Mouse (Mus musculus) layer of hippocampus, postnatal 14 days (tissue): ENCODE results near the gene 4930522L14Rik. TPM values are rescaled to one million over a fixed set of nuclear protein-coding genes. Genes with fewer than 3 reads are reported as not detected.
"Not testable (repeated sequence)": the region's sequence is repeated elsewhere in the genome, so short reads cannot be mapped to it uniquely, and the experiment has no call there.

Experiments
- DNase-seq, 2 experiments: peaks; one replicate each; pipeline ENCODE4 v3.0.0; 2021 to 2022; ENCODE audit warnings: low spot score in 2 of 2, mixed read lengths in 1 of 2
- long read RNA-seq, 2 experiments: library from polyadenylated mRNA; stranded (forward); transcript quantifications; one replicate each; pipeline ENCODE4 v2.0.0; 2021
- total RNA-seq, 2 experiments: library from RNA; stranded (reverse); gene quantifications; 2 replicates each; pipeline ENCODE4 v1.2.3; 2021

4930522L14Rik gene
- total RNA-seq = 1 to 10 TPM; 3.3 to 4.5 TPM
- long read RNA-seq, experiment 1, partial matches to known transcripts = 0 of 2 reads
- long read RNA-seq, experiment 1, other reads (novel, unspliced or antisense) = 1 of 2 reads
- long read RNA-seq, experiment 2, partial matches to known transcripts = 0 of 2 reads
- long read RNA-seq, experiment 2, other reads (novel, unspliced or antisense) = 1 of 2 reads

DNA sequence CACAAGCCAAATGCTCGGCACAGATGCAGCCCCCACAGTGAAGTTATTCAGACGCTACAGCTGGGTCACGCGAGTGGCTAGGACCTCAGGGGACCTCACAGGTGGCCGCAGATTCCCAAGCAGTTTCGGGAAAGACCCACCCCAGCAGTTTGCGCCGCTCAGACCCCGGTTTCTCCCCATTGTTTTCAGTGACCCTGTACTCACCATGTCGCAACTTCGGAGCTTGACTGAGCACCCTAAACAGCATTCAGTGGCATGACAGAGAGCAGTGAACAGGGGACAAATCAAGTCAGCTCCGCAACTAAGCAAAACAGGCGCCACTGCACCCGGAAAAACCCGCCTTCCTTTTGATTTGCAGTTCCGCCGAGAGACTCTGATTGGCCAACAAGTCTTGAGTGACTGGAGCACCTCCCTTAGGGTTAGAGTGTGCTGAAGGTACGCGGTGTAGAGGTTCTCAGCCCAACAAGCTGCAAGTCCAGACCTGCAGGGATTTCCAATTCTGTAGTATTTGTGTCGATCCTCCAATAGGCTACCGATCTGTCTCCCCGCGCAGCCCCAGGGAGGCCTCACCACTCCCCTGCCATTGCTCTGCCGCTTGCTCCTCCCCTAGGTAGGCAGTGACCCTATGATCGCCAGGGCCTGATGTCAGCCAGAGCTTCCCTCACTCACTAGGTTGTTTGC lies at the start of gene 4930522L14Rik:
Gene 4930522L14Rik (minus strand): TSS at position 496 of the 681 bp plus-strand sequence.
- peak; percentile 54 to 75 for DNase-seq

DNA sequence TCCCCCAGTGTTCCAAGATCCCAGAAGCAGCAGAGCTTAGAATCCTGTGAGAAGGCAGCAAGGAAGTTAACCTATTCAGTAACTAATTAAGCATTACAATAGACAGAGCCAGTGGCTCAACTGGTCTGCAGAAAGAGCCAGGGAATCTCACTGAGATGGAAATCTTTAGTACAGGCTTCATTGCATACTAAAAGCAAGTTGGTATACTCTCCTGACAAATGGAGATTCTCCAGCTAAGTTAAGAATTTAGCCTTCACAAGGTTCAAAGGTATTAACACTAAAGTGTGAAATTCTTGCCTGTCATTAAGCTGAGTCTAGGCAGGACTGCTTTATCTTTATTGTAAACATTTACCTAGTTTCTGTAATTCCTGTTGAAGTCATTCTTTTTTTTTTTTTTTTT lies 49.8 kb upstream of the 4930522L14Rik start:
- DNase-seq = not testable (repeated sequence)

DNA sequence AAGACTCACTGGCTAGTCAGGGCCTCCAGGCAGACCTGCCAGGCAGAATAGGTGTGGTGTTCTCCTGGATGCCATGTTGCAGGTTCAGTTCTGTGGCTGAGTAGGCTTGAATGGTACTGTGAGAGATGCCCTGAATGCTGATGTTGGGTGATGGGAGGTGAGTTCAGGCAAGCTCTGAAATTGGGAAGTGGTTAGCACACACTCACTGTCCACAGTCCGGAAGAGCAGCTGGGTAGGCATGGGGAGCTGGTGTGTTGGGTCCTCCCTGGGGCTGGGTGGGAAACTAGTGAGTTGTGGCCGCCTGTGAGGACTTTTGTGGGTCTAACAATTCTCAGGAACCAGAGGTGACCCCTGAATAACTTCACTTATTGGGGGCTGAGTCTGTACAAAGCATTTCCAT lies 48.3 kb upstream of the 4930522L14Rik start:
- not testable (repeated sequence) for DNase-seq

DNA sequence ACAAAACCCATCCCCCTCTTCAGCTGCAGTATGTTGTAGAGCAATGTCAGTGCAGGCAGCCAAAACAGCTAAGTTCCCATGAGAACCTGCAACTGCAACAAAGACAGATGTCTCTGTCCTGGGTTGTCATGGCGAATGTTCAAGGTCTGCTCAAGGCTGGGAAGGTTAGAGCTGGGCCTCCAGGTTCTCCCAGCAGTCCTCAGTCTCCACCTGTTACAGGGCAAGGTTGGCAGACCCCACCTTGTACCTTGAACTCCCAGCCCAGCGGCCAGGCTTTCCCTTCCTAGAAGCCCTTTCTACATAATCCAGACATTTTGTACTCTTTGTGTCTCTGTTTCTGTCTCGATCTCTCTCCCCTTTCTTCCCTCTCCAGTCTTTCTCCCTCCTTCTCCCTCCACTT lies 45.3 kb upstream of the 4930522L14Rik start:
- not testable (repeated sequence) for DNase-seq

DNA sequence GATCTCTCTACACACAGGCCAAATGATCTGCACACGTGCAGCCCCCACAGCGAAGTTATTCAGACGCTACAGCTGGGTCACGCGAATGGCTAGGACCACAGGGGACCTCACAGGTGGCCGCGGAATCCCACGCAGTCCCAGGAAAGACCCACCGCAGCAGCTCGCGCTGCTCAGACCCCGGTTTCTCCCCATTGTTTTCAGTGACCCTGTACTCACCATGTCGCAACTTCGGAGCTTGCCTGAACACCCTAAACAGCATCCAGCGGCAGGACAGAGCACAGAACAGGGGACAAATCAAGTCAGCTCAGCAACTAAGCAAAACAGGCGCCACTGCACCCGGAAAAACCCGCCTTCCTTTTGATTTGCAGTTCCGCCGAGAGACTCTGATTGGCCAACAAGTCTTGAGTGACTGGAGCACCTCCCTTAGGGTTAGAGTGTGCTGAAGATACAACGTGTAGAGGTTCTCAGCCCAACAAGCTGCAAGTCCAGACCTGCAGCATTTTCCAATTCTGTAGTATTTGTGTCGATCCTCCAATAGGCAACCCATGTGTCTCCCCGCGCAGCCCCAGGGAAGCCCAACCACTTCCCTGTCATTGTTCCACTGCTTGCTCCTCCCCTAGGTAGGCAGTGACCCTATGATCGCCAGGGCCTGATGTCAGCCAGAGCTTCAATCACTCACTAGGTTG lies 44.4 kb upstream of the 4930522L14Rik start:
- DNase-seq = peak; percentile 36 to 37

DNA sequence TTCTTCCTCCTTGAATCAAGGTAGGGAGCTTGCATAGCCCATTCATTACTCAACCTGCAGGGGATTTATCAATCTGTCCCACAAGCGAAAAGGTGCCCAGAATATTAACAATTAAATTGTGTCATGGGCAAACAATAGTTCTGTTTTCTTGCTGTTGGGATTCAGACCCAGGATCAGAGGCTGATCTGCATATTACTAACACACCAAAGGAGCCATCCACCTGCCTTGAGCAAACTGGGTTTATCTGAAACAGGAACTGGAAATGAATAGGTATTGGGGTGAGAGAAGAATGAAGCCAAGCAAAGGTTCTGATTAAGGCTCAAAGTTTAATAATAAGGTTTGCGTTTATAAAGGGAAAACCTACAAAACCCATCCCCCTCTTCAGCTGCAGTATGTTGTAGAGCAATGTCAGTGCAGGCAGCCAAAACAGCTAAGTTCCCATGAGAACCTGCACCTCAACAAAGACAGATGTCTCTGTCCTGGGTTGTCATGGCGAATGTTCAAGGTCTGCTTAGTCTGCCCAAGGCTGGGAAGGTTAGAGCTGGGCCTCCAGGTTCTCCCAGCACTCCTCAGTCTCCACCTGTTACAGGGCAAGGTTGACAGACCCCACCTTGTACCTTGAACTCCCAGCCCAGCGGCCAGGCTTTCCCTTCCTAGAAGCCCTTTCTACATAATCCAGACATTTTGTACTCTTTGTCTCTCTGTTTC lies 541 bp upstream of the 4930522L14Rik start:
- DNase-seq = not testable (repeated sequence)

DNA sequence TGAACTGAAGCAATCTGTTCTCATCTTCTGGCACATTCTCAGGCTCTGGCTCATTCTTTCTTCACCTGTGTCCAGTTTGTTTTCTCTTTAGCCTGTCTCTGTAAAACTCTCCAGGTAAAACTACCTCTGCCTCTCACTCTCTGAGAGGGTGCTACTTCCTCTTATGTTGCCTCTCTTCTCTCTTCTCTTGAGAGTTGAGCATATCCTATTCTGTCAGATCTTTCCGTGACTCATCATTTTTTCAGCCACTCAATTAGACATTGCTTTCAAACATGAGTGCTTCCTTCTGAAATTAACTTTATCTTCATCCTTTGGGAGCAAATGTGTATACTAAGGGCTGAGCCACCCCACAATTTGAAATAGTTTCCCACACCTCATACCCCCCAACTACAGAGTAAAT lies 6.6 kb downstream of the 4930522L14Rik start:
- DNase-seq = not testable (repeated sequence)

DNA sequence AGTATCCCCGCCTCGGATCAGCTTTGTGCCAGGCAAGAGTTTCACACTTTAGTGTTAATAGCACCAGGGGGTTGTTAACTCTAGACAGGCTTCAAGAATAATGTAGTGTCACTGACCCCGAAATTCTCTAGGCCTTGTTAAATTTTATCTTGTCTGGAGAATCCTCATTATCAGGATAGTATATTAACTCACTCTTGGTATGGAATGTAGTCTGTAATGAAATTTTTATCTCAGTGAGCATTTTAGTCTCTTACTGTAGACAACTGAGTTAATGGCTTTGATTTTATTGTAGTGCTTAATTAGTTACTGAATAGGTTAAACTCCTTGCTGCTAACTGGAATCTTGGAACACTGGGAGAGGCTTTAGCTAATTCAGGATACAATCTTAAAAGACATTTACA lies 34.3 kb downstream of the 4930522L14Rik start:
- DNase-seq = not testable (repeated sequence)

DNA sequence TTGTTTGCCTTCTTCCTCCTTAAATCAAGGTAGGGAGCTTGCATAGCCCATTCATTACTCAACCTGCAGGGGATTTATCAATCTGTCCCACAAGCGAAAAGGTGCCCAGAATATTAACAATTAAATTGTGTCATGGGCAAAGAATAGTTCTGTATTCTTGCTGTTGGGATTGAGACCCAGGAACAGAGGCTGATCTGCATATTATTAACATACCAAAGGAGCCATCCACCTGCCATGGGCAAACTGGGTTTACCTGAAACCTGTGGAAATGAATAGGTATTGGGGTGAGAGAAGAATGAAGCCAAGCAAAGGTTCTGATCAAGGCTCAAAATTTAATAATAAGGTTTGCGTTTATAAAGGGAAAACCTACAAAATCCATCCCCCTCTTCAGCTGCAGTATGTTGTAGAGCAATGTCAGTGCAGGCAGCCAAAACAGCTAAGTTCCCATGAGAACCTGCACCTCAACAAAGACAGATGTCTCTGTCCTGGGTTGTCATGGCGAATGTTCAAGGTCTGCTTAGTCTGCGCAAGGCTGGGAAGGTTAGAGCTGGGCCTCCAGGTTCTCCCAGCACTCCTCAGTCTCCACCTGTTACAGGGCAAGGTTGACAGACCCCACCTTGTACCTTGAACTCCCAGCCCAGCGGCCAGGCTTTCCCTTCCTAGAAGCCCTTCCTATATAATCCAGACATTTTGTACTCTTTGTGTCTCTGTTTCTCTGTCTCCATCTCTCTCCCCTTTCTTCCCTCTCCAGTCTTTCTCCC lies 60.3 kb downstream of the 4930522L14Rik start:
- DNase-seq = not testable (repeated sequence)

DNA sequence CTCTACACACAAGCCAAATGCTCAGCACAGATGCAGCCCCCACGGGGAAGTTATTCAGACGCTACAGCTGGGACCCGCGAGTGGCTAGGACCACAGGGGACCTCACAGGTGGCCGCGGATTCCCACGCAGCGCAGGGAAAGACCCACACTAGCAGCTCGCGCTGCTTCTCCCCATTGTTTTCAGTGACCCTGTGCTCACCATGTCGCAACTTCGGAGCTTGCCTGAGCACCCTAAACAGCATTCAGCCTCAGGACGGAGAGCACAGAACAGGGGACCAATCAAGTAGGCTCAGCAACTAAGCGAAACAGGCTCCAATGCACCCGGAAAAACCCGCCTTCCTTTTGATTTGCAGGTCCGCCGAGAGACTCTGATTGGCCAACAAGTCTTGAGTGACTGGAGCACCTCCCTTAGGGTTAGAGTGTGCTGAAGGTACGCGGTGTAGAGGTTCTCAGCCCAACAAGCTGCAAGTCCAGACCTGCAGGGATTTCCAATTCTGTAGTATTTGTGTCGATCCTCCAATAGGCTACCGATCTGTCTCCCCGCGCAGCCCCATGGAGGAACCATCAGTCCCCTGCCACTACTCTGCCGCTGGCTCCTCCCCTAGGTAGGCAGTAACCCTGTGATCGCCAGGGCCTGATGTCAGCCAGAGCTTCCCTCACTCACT lies 61.0 kb downstream of the 4930522L14Rik start, which contains the start of gene 5430403G16Rik:
Gene 5430403G16Rik (minus strand): TSS at position 505 of the 665 bp plus-strand sequence.
- DNase-seq = peak; percentile 72 to 87

Other genes with a start within 250 kb of the 4930522L14Rik start
- 10 to 100 TPM; 31.3 to 31.8 TPM for gene Crlf2, start 192.9 kb downstream of the 4930522L14Rik start, total RNA-seq
- 1 to 10 TPM; 2.0 to 3.1 TPM for gene 5430403G16Rik, start 60.8 kb downstream of the 4930522L14Rik start, total RNA-seq
- 10 to 100 TPM; 38.3 to 39.0 TPM for gene Gm15446, start 171.5 kb upstream of the 4930522L14Rik start, total RNA-seq
- 10 to 100 TPM; 49.6 to 57.0 TPM for gene Zfp932, start 244.6 kb upstream of the 4930522L14Rik start, total RNA-seq